Mouse (Mus musculus): ENCODE results near the gene Ccdc136.

- TF ChIP-seq POLR2A (IDR thresholded peaks at IDR 0.05; ENCODE audit: control insufficient read depth in 1 of 2, insufficient read depth in 1 of 2, low read depth in 1 of 2, low read length in 2 of 2, poor library complexity in 1 of 2) (no peak), CTCF (IDR thresholded peaks at IDR 0.05 in 2 of 3, conservative IDR thresholded peaks at IDR 0.05 in 1 of 3; ENCODE audit: control insufficient read depth in 1 of 3, insufficient read depth in 1 of 3, low read depth in 2 of 3, low read length in 3 of 3, poor library complexity in 1 of 3, severe bottlenecking in 1 of 3) (no peak), CHD1 (IDR thresholded peaks at IDR 0.05; ENCODE audit: low read depth, low read length) (no peak), NELFE (IDR thresholded peaks at IDR 0.05; ENCODE audit: low read depth, low read length) (no peak), UBTF (IDR thresholded peaks at IDR 0.05; ENCODE audit: borderline replicate concordance, insufficient read depth, low read depth, low read length) (no peak), ZMIZ1 (IDR thresholded peaks at IDR 0.05; ENCODE audit: low read depth, low read length) (no peak), POLR2AphosphoS2 (IDR thresholded peaks at IDR 0.05; ENCODE audit: low read length) (no peak), MAX (IDR thresholded peaks at IDR 0.05; ENCODE audit: low read length) (no peak), USF1 (IDR thresholded peaks at IDR 0.05; ENCODE audit: low read depth, low read length) (no peak), SIN3A (IDR thresholded peaks at IDR 0.05; ENCODE audit: low read length) (no peak), ETS1 (IDR thresholded peaks at IDR 0.05; ENCODE audit: low read depth, low read length) (no peak), GATA1 (IDR thresholded peaks at IDR 0.05; ENCODE audit: low read depth, low read length) (no peak), KAT2A (conservative IDR thresholded peaks at IDR 0.05; ENCODE audit: low read depth, low read length) (no peak), MAFK (IDR thresholded peaks at IDR 0.05; ENCODE audit: borderline replicate concordance, low read depth, low read length) (no peak)
Observed at GRCm38 (mm10) chr6:29426331-29426730, 30.2 kb downstream of the Ccdc136 start.
